Mouse (Mus musculus): Measurements from ENCODE around the gene Cit. TPM values are rescaled to one million over a fixed set of nuclear protein-coding genes. Genes with fewer than 3 reads are reported as not detected.
A peak's percentile ranks its signal among the peaks of the same experiment; 100 is the strongest.

The Cit gene
- polyA plus RNA-seq, 1 experiment: 2.9 TPM

DNA sequence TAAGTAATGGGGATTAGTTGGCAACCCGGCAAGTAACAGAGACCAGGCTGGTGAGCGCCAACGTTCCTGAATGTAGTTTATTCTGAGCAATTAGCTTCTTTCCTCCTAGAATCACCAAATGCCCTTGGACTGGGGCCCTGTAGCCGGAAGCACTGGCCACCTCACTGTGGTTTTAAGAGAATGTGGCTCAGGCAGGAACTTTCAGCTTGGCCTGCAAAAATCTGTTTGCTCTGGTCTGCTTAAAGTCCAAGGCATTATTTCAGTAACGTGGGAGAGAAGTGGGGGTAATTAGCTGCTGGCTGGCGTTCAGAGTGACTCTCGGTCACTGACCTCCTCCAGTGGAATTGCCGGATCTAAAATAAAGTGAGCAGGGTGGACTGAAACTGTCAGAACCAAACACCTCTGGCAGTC lies 178.2 kb downstream of the Cit start:
- no peak for DNase-seq (ENCODE audit: low read depth, low spot score)
- WGBS: 7% methylated on average over 8 of the region's 8 CpGs

DNA sequence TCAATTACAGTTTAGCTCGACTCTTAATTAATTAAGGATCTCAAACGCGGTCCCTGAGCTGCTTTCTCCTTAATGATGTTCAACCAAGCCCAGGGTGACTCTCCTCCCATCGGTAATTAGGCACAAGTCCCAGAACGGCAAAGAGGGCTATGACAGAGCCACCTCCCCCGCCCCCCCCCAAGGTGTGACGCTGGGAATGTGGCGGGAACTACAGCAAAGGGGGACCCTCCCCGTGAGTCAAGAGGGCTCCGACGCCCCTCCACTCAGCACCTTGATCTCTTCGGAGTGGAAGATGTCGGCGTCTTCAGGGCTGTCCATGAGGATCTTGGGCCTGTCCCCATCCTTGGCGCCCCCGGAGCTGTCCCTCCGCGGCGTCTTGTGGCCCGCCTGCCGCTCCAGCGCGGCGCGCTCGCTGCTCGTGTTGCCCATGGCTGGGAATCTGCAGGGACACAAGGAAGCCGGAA lies 178.8 kb downstream of the Cit start:
- under 1% methylated on average over 28 of the region's 28 CpGs for WGBS
- DNase-seq (ENCODE audit: low read depth, low spot score): no peak

DNA sequence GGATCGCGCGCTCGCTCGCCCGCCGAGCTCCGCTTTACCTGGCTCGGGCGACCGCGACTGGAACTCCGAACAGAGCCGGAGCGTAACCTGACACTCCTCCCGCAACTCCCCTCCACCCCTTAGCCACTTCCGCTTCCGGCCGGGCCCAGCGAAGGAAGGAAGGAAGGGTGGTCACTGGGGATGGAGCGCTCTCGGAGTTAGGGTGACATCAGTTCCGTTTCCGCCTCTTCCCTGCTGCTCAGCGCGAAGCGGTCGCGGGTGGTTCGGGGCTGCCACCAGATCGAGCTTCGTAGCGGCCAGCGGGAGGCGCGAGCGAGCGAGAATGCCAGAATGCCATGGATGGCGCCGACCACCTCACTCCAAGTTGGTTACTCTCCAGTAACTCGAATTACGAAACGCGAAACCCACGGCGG lies 179.3 kb downstream of the Cit start, which contains the start of gene Prkab1:
Gene Prkab1 (minus strand): TSS at position 182 of the 413 bp plus-strand sequence.
- peak; percentile 90 for DNase-seq (ENCODE audit: low read depth, low spot score)
- WGBS: 1% methylated on average over 46 of the region's 46 CpGs

DNA sequence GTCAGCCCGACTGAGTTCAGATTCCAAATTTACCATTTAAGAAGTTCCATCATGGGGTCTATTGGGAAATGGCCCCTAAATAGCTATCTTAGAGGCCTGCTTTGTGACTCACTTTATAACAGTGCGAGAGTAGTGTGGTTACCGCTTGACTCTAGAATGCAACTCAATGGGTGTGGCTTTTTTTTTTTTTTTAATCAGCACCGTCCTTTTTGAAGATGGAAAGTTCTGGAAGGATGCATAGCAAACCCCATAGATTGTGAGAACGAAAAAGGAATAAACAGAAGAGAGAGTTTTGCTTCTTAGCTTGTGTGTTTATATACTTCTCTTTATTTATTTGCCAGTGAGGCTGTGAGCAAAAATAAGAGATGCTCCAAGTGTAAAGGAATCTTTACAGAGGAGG lies 181.0 kb downstream of the Cit start:
- no peak for DNase-seq (ENCODE audit: low read depth, low spot score)
- 86% methylated on average over 5 of the region's 5 CpGs for WGBS

DNA sequence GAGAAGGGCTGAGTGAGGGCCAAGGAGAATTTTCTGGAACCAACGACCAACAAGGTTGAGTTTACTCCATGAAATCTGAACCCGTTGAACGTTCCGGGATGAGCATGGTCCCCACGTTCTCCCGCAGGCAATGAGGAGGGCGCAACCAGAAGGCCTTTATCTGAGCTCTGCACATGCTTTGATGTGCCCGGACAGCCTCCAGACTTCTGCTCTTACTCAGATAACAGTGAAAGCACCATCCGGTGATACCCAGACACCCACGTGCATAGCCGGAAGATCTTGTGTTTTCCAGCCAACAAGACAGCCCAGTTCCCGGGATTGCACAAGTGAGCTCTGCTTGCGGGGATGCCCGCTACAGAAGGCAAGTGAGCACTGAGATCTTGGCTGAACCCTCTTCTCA lies 181.5 kb downstream of the Cit start:
- WGBS: 90% methylated on average over 14 of the region's 14 CpGs
- DNase-seq (ENCODE audit: low read depth, low spot score): no peak

DNA sequence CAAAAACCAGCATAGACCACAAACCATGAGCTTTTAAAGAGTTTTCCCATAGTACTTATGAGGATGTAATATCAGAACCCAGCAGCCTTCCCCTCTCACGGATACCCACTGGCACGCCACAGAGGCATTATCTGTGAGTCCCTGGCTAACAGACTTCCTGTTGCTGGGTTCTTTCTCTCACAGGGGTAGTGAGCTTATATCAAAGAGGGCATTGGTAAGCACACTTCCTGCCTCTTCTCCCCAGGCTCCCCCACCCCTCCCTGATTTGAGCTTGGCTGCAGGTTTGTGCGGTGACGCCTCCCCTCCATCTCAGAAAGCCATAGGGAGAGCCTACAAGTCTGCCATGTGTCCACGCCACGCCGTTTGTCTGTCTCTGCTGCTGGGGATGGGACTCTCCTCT lies 184.0 kb downstream of the Cit start:
- WGBS: 60% methylated on average over 7 of the region's 7 CpGs
- no peak for DNase-seq (ENCODE audit: low read depth, low spot score)

DNA sequence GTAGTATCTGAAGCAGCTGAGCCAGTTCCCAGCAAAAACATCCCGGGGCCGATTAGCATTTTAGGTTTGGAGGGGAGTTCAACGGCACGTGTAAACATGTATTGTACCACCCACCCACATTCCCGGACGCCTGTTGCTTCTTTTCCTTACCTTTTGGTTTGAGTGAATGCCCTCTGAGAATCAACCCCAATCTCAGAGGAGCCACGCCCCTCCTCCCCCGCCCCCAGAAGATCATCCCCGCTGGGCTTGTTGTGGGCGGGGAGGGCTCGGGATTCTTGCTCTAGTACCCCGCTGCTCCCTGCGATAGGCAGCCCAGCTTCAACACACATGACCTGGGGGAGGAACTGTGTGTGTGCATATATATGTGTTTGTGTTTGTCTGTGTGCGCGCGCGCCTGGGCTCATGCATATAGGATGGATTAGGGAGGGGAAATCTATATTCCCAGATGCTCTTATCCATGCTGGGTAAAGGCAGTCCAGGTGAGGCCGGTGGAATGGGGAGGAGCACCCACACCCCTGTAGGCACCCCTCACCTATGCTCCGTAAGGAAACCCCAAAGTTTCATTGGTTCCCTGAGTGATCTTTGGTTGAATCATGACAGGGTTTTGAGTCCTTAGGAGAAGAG lies 185.6 kb downstream of the Cit start:
- DNase-seq (ENCODE audit: low read depth, low spot score): no peak

DNA sequence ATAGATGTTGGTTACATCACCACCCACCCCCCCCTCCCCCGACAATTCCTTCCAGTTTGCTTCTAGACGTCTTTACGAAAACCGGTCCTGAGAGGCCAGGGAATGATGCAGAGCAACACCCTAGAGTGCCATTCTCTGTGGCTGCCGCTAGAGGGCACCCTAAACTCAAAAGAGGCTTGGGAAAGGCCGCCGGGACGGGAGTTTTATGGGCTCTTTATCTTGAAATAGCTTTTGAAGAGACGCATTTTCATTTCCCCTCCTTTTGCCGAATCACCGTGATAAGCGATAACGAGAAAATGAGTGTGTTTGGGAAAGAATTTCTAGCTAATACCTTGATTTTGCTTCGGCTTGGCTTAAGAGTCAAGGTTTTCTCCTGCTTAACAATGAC lies 186.1 kb downstream of the Cit start:
- DNase-seq (ENCODE audit: low read depth, low spot score): no peak
- 2% methylated on average over 14 of the region's 14 CpGs for WGBS

More for the DNA sequence above, 185.6 kb downstream of the Cit start:
- 13% methylated on average over 19 of the region's 19 CpGs for WGBS

DNA sequence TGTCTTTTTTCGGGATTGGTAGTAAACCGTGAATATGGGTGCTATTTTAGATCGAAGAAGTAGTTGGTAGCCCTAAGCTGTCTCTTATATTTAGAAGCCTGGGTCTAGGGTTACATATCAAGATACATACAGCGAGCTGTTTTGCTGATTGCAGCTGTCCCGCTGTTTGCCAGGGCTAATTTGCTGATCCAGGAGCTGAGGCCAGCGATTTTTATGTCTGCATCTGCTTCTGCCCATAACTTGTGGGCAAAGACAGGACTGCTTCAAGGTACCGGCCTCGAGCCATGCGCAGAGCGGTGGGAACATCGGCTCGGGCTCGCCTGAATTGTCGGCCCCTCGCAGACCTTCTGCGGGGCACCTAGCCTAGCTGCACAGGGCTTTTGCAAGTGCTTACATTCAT lies 191.4 kb downstream of the Cit start:
- DNase-seq (ENCODE audit: low read depth, low spot score): no peak
- 65% methylated on average over 16 of the region's 16 CpGs for WGBS

DNA sequence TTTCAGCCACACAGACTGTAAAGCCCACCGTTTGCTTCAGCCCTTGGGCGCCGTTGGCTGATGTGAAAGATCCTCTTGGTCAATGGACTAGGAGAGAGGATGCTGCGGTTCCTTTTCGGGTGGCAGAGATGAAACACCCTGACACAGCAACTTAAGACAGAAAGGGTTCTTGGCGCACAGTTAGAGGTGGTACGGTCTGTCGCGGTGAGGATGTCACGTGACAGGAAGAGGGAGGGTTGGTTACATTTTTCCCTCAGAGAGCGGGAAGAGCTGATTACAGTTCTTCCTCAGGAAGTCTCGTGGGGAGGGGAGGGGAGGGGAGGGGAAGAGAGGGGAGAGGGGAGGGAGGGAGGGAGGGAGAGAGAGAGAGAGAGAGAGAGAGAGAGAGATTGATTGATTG lies 192.7 kb downstream of the Cit start:
- whole genome bisulfite sequencing: 55% methylated on average over 12 of the region's 12 CpGs
- no peak for DNase-seq (ENCODE audit: low read depth, low spot score)

DNA sequence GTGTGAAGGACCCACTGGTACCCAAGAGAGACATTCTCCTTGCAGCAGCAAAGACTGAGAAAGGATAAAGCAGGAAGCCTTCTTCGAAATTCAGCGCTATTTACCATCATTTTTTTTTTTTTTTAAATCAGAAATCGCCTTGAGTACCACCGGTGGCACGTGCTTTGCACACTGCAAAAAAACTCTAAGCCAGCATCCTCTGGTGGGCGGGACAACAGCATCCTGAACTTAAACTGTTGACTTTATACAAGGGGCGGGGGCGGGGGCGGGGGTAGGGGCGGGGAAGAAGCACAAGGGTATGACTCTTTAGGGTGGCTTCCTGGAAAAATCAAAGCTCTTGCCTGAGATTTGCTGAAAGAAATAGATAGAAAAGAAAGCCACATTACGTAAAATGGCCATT lies 194.6 kb downstream of the Cit start:
- DNase-seq (ENCODE audit: low read depth, low spot score): no peak
- whole genome bisulfite sequencing: 18% methylated on average over 11 of the region's 11 CpGs

DNA sequence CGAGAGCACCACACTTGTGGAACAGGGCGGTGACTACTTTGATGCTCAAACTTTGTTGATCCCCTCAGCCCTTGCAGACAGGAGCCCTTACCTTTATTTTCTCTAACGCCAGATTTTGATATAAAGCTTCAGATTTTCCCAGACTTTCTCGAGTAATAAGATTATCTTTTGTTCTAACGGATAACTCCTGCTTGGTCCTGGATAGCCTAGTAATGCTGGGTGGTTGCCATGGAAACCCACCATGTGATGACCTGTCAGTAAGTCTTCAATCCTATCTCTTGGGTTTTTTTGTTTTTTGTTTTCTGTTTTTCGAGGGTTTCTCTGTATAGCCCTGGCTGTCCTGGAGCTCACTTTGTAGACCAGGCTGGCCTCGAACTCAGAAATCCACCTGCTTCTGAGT lies 197.2 kb downstream of the Cit start:
- DNase-seq (ENCODE audit: low read depth, low spot score): no peak
- 65% methylated on average over 7 of the region's 7 CpGs for WGBS

DNA sequence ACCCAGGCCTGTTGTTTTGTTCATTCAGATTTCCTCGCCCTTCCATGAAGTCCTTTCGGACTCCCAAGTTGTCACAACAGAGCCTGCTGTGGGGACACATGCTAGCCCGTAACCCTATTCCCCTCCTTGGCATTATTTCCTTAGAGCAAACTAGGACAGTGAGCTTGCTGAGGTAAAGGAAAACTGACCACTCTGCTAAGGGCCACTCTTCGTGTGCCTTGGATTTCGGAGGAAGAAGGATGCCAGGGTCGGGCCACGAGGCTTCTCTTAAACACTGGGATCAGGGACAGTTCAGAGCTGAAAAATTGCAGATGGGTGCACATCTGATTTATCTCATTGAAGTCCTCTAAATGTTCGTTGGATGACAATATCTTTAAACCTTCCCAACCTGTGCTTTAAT lies 200.5 kb downstream of the Cit start:
- DNase-seq (ENCODE audit: low read depth, low spot score): no peak
- 79% methylated on average over 8 of the region's 8 CpGs for WGBS

DNA sequence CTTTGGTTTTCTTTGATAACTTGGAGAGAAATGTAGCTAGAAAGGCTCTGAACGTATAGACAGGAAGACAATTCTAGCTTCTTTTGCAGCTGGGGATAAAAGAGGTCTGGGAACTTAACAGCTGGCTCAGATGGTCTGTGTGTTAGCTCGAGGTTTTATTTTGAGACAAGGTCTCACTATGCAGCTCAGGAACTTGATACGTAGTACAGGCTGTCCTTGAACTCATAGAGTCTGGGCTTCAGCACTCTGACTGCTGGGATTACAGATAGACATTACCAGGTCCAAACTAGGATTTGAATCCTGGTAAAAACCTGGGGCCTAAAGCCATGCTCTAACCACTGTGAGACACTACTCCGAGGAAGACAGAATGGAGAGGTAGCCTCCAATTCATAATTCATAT lies 201.2 kb downstream of the Cit start:
- WGBS: 78% methylated on average over 4 of the region's 4 CpGs
- DNase-seq (ENCODE audit: low read depth, low spot score): no peak

DNA sequence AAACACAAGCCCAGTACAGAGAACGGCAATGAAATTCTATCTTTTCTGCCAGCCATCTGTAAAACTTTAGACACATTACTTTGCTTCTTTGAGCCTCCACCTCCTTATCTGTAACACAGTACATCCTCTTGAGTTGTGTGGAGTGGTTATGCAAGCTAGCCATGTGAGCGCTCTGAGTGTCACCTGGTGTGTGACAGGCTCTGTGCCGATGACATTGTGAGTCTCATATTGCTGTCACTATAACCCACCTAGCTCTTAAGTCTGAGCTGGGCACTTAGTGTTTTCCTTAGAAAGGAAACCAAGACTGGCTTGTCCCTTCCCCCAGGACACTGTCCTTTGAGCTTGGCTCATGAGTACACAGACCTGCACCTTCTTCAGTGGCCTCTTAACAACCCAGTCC lies 203.2 kb downstream of the Cit start:
- 89% methylated on average over 3 of the region's 3 CpGs for WGBS
- no peak for DNase-seq (ENCODE audit: low read depth, low spot score)

DNA sequence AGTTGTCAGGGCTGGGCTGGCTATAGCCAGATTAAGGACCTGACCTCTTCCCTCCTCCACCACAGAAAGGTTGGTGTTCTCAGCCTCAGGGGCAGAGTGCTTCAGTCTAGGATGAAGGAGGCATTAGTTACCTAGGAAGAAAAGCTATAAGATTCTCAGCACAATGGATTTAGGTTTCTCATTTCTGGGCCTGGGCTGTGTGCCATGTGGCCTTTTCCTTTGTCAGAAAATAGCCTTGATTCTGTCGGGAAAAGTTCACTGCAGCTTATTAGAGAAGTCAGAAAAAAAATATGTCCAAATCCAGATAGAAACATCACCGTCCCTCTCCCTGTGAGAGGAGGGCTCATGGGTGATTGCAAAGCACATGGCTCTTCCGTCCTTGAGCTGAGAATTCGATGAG lies 204.7 kb downstream of the Cit start:
- 80% methylated on average over 4 of the region's 4 CpGs for WGBS
- no peak for DNase-seq (ENCODE audit: low read depth, low spot score)

DNA sequence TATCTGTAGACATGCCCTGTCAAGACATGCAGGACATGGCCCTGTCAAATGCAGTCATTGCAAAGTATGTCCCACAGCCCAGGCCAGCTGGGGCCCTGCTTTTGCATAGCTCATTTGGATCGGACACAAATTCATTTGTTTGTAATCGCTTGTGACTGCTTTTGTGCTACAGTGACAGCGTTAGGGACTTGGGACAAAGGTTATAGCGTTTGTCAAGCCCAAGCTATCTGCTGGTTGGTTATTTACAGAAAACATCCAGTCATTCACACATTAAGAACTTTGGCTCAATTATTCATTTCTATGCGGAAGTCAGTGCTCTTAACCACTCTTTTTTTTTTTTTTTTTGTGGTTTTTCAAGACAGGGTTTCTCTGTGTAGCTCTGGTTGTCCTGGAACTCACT lies 207.1 kb downstream of the Cit start:
- no peak for DNase-seq (ENCODE audit: low read depth, low spot score)
- 72% methylated on average over 5 of the region's 5 CpGs for WGBS

DNA sequence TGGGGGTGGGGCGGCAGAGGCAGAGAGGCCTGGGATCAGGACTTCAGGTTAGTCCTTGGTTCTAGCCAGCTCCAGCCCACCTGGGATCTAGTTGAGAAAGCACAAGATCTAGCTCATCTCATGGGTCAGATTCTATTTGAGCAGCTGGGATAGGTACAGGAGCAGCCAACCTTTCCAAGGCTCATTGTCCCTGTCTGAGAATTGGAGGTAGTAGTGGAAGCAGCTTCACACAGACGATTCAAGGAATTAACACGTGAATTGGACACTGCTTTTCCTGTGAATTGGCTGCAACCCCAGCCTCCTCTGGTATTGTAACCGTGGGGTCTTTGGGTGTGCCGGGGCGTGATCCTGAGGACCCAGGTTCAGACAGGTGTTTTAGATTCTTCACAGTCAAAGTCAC lies 207.7 kb downstream of the Cit start:
- no peak for DNase-seq (ENCODE audit: low read depth, low spot score)
- 50% methylated on average over 6 of the region's 6 CpGs for WGBS
